Mouse (Mus musculus): Measurements from ENCODE around the gene Rcn2.

DNA sequence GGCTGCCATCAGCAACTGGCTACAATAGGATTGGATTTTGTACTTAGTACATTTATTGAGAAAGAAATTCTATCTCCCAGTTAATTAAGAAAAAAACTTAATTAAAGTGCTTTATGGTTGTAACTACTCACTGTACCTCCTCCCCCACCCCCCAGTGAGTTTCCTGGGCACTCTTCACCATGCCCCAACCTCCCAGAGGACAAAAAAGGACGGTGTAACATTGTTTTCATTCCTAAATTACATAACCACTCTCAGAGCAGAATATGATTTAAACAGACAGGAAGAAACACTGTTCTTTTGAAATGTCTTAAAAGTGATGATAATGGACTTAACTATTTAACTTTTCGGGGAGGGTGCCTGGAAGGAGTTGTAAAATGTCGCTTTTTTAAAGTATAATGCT, 23.4 kb downstream of the Rcn2 start:
- no peak for TF ChIP-seq EP300 (IDR thresholded peaks at IDR 0.05; ENCODE audit: insufficient read depth, low read depth, low read length)
- no peak for TF ChIP-seq CTCF (IDR thresholded peaks at IDR 0.05; ENCODE audit: low read depth, low read length)

All from ES-Bruce4 (cell line).